Comparison of ENCODE assay signal across 9 mouse cellular contexts in genomic region chr10:40629140-40629539, GRCm38 (mm10). TPM values are rescaled to one million over a fixed set of nuclear protein-coding genes. Genes with fewer than 3 reads are reported as not detected.
DNase-seq lines count a peak whose midpoint lies in the region; ATAC-seq and TF ChIP-seq lines count a peak whose summit lies in the region.
"Had no signal": no experiment of that assay in that cellular context is flagged by ENCODE, and none has a peak within 500 bp of the region (broad histone marks: within the 10 kb centered on the region; RNA-seq: fewer than 3 reads in every experiment).

No protein-coding gene starts in this region.

- WGBS in bone marrow, adult 2 months = 77% methylated on average over 7 of the region's 7 CpGs
- 75% methylated on average over 7 of the region's 7 CpGs for WGBS in heart, embryonic 11.5 days (ENCODE audit: insufficient replicate concordance)
- WGBS in lung, embryonic 16.5 days = 72% methylated on average over 7 of the region's 7 CpGs
- 70% methylated on average over 7 of the region's 7 CpGs for WGBS in midbrain, embryonic 15.5 days

- peak; percentile 27 to 35 for DNase-seq in gastrocnemius, adult 8-10 months (ENCODE audit: low spot score in 2 of 2)
- DNase-seq in gastrocnemius, postnatal 36 days = no peak
- peak; percentile 77 for DNase-seq in 416B (ENCODE audit: low read depth)
- peak; percentile 74 for DNase-seq in thymus, postnatal 14 days

- H3K4me2 ChIP-seq in heart, embryonic 11.5 days = no peak overlapping the region
- H3K4me2 ChIP-seq in lung, embryonic 16.5 days (ENCODE audit: low read depth, low read length) = no peak overlapping the region
- H3K4me2 ChIP-seq in midbrain, embryonic 15.5 days = no peak overlapping the region

- intact Hi-C loops in gastrocnemius, postnatal 36 days (cut with DNase I) = no loop called here

- peak; percentile 80 for TF ChIP-seq CTCF in bone marrow, adult 2 months (IDR thresholded peaks at IDR 0.05; ENCODE audit: control insufficient read depth, insufficient read depth, low read length)

- no peak for ATAC-seq in heart, embryonic 11.5 days (replicated peaks; ENCODE audit: insufficient number of reproducible peaks, low FRiP score, low TSS enrichment)
- ATAC-seq in lung, embryonic 16.5 days (ENCODE audit: low read depth) = no peak
- no peak for ATAC-seq in midbrain, embryonic 15.5 days (replicated peaks)

- no peak overlapping the region for H3K27ac ChIP-seq in bone marrow, adult 2 months (ENCODE audit: control insufficient read depth, insufficient read depth, low read depth, low read length, poor library complexity)
- H3K27ac ChIP-seq in heart, embryonic 11.5 days (ENCODE audit: low read depth, low read length) = peak overlapping the region; percentile 80
- H3K27ac ChIP-seq in lung, embryonic 16.5 days (ENCODE audit: low read length) = no peak overlapping the region
- H3K27ac ChIP-seq in midbrain, embryonic 15.5 days = no peak overlapping the region

- H3K9me3 ChIP-seq in heart, embryonic 11.5 days (replicated peaks; ENCODE audit: control insufficient read depth, low read length) = 0 out of 2 replicates have a peak, but pooled peaks cover 4% of the 10 kb centered on the region
- no peaks in the 10 kb centered on the region for H3K9me3 ChIP-seq in lung, embryonic 16.5 days (ENCODE audit: control insufficient read depth, low read length)
- H3K9me3 ChIP-seq in midbrain, embryonic 15.5 days = no peaks in the 10 kb centered on the region

- no peak overlapping the region for H3K9ac ChIP-seq in heart, embryonic 11.5 days (ENCODE audit: low read depth, low read length)
- 0 out of 2 replicates have a peak overlapping the region, but pooled peaks have one; percentile 18 for H3K9ac ChIP-seq in lung, embryonic 16.5 days (ENCODE audit: low read length)
- no peak overlapping the region for H3K9ac ChIP-seq in midbrain, embryonic 15.5 days

- no peaks in the 10 kb centered on the region for H3K27me3 ChIP-seq in heart, embryonic 11.5 days (ENCODE audit: control insufficient read depth, insufficient read depth, low read length)
- no peaks in the 10 kb centered on the region for H3K27me3 ChIP-seq in lung, embryonic 16.5 days (ENCODE audit: control insufficient read depth, insufficient read depth, low read depth, low read length)
- H3K27me3 ChIP-seq in midbrain, embryonic 15.5 days (replicated peaks) = no peaks in the 10 kb centered on the region

- H3K4me1 ChIP-seq in bone marrow, adult 2 months (ENCODE audit: control insufficient read depth, insufficient read depth, low read length) = no peaks in the 10 kb centered on the region
- peaks cover 12% of the 10 kb centered on the region for H3K4me1 ChIP-seq in heart, embryonic 11.5 days (ENCODE audit: control insufficient read depth, insufficient read depth, low read length)
- peaks cover 7% of the 10 kb centered on the region for H3K4me1 ChIP-seq in lung, embryonic 16.5 days (replicated peaks; ENCODE audit: control insufficient read depth, insufficient read depth, low read length)
- H3K4me1 ChIP-seq in midbrain, embryonic 15.5 days = no peaks in the 10 kb centered on the region

- TF ChIP-seq POLR2A in bone marrow, adult 2 months (IDR thresholded peaks at IDR 0.05; ENCODE audit: borderline replicate concordance, control insufficient read depth, low read depth, low read length) = no peak

- no peaks in the 10 kb centered on the region for H3K36me3 ChIP-seq in heart, embryonic 11.5 days (ENCODE audit: control insufficient read depth, insufficient read depth, low read length)
- H3K36me3 ChIP-seq in lung, embryonic 16.5 days (ENCODE audit: control insufficient read depth, insufficient read depth, low read length) = no peaks in the 10 kb centered on the region
- no peaks in the 10 kb centered on the region for H3K36me3 ChIP-seq in midbrain, embryonic 15.5 days (replicated peaks)

- H3K4me3 ChIP-seq in bone marrow, adult 2 months (replicated peaks; ENCODE audit: control insufficient read depth, low read depth, low read length) = no peak overlapping the region
- no peak overlapping the region for H3K4me3 ChIP-seq in heart, embryonic 11.5 days (ENCODE audit: low read depth, low read length)
- H3K4me3 ChIP-seq in lung, embryonic 16.5 days (ENCODE audit: low read length) = no peak overlapping the region
- no peak overlapping the region for H3K4me3 ChIP-seq in midbrain, embryonic 15.5 days

RNA-seq across cellular contexts. Expression of gene Ddo, which starts 0.7 kb away (rescaled TPM):
- 10 to 100 TPM; 18.4 to 26.4 (median 23.0) TPM for total RNA-seq in gastrocnemius, adult 8-10 months (2022)
- 10 to 100 TPM; 20.2 to 25.9 TPM for total RNA-seq in gastrocnemius, postnatal 36 days (2021)
- not detected in 2 replicates for polyA plus RNA-seq in bone marrow, adult 2 months (2011; ENCODE audit: insufficient read depth, insufficient read length, low replicate concordance, missing spikeins)
- polyA plus RNA-seq in heart, embryonic 11.5 days (2014; fragmentation: Nextera tagmentation; extraction: Ambion mirVana) = 5.3 and 6.0 TPM in 2 replicates
- 3.2 and 4.6 TPM in 2 replicates for polyA plus RNA-seq in lung, embryonic 16.5 days (2015; fragmentation: Nextera tagmentation; extraction: Ambion mirVana)
- polyA plus RNA-seq in midbrain, embryonic 15.5 days (2015; fragmentation: Nextera tagmentation; extraction: Ambion mirVana) = 0.82 and 0.98 TPM in 2 replicates

RNA-seq across cellular contexts. Expression of gene Mettl24, which starts 53.9 kb away (rescaled TPM):
- 1 to 10 TPM in 1 of 4 experiments, under 1 TPM in 3; 0.53 to 1.3 (median 0.60) TPM for total RNA-seq in gastrocnemius, adult 8-10 months (2022)
- total RNA-seq in gastrocnemius, postnatal 36 days (2021) = under 1 TPM; 0.49 to 0.71 TPM
- polyA plus RNA-seq in bone marrow, adult 2 months (2011; ENCODE audit: insufficient read depth, insufficient read length, low replicate concordance, missing spikeins) = not detected in 2 replicates
- polyA plus RNA-seq in heart, embryonic 11.5 days (2014; fragmentation: Nextera tagmentation; extraction: Ambion mirVana) = 2.0 and 2.5 TPM in 2 replicates
- polyA plus RNA-seq in lung, embryonic 16.5 days (2015; fragmentation: Nextera tagmentation; extraction: Ambion mirVana) = 3.2 and 3.7 TPM in 2 replicates
- 0.47 and 0.71 TPM in 2 replicates for polyA plus RNA-seq in midbrain, embryonic 15.5 days (2015; fragmentation: Nextera tagmentation; extraction: Ambion mirVana)

RNA-seq across cellular contexts. Expression of gene Slc22a16, which starts 59.0 kb away (rescaled TPM):
- not detected for total RNA-seq in gastrocnemius, adult 8-10 months (2022)
- total RNA-seq in gastrocnemius, postnatal 36 days (2021) = not detected
- not detected in 2 replicates for polyA plus RNA-seq in bone marrow, adult 2 months (2011; ENCODE audit: insufficient read depth, insufficient read length, low replicate concordance, missing spikeins)
- not detected in 2 replicates for polyA plus RNA-seq in heart, embryonic 11.5 days (2014; fragmentation: Nextera tagmentation; extraction: Ambion mirVana)
- polyA plus RNA-seq in lung, embryonic 16.5 days (2015; fragmentation: Nextera tagmentation; extraction: Ambion mirVana) = not detected in 2 replicates
- polyA plus RNA-seq in midbrain, embryonic 15.5 days (2015; fragmentation: Nextera tagmentation; extraction: Ambion mirVana) = not detected in 2 replicates
- total RNA-seq: left cerebral cortex, postnatal 25 days had no signal

Comparison
In these comparisons a context has a peak if more than half of its experiments do, and no peak if none do; other contexts are left out.
1. DNase-seq: peak in gastrocnemius, adult 8-10 months (2 of 2), 416B (single experiment) and thymus, postnatal 14 days (single experiment); none in gastrocnemius, postnatal 36 days (0 of 2).